In genomic region chr12:113074329-113075062, GRCm38 (mm10) we compare ENCODE assay signal across 8 mouse cellular contexts. TPM values are rescaled to one million over a fixed set of nuclear protein-coding genes. Genes with fewer than 3 reads are reported as not detected.
DNase-seq lines count a peak whose midpoint lies in the region; ATAC-seq lines count a peak whose summit lies in the region.

TSS of gene Tex22 (plus strand) at chr12:113074502.

- peak within 1 kb of the TSS; percentile 56 for H3K4me3 ChIP-seq in forebrain, embryonic 10.5 days
- H3K4me3 ChIP-seq in heart, embryonic 14.5 days (ENCODE audit: control insufficient read depth in 1 of 2, insufficient read depth in 1 of 2, low read depth in 1 of 2, low read length in 2 of 2): peak within 1 kb of the TSS; percentile 45 to 51
- H3K4me3 ChIP-seq in liver, embryonic 12.5 days: peak within 1 kb of the TSS; percentile 58
- H3K4me3 ChIP-seq in stomach, embryonic 14.5 days (ENCODE audit: low read depth, low read length): peak within 1 kb of the TSS; percentile 28

- peak within 1 kb of the TSS; percentile 90 for H3K27ac ChIP-seq in forebrain, embryonic 10.5 days
- H3K27ac ChIP-seq in heart, embryonic 14.5 days (replicated peaks in 1 of 2; ENCODE audit: control insufficient read depth in 1 of 2, insufficient read depth in 1 of 2, low read depth in 2 of 2, low read length in 2 of 2): peak within 1 kb of the TSS; percentile 90 to 97
- peak within 1 kb of the TSS; percentile 73 for H3K27ac ChIP-seq in liver, embryonic 12.5 days
- H3K27ac ChIP-seq in stomach, embryonic 14.5 days (ENCODE audit: low read length): peak within 1 kb of the TSS; percentile 79

- peaks cover 25% of the 10 kb centered on the region for H3K4me1 ChIP-seq in forebrain, embryonic 10.5 days
- H3K4me1 ChIP-seq in heart, embryonic 14.5 days (ENCODE audit: control insufficient read depth in 2 of 2, insufficient read depth in 2 of 2, low read length in 2 of 2): peaks cover 14 to 20% of the 10 kb centered on the region in 2 experiments
- peaks cover 27% of the 10 kb centered on the region for H3K4me1 ChIP-seq in liver, embryonic 12.5 days
- peaks cover 18% of the 10 kb centered on the region for H3K4me1 ChIP-seq in stomach, embryonic 14.5 days (ENCODE audit: control insufficient read depth, insufficient read depth, low read length)

- peak within 1 kb of the TSS; percentile 79 for H3K9ac ChIP-seq in heart, embryonic 14.5 days (ENCODE audit: low read length)
- H3K9ac ChIP-seq in liver, embryonic 12.5 days: peak within 1 kb of the TSS; percentile 69
- peak within 1 kb of the TSS; percentile 6 for H3K9ac ChIP-seq in stomach, embryonic 14.5 days (replicated peaks; ENCODE audit: low read depth, low read length)

- 4% methylated on average over 32 of the region's 32 CpGs for WGBS in forebrain, embryonic 10.5 days
- 3% methylated on average over 32 of the region's 32 CpGs for WGBS in heart, embryonic 14.5 days
- 4% methylated on average over 32 of the region's 32 CpGs for WGBS in liver, embryonic 12.5 days (ENCODE audit: insufficient replicate concordance)
- WGBS in stomach, embryonic 14.5 days: 3% methylated on average over 32 of the region's 32 CpGs

- DNase-seq in CD4-positive helper T cell, adult 2 months (ENCODE audit: low read depth, low spot score): peak; percentile 83
- peak; percentile 38 for DNase-seq in c-Kit-positive CD71-negative TER-119-negative erythroid progenitor cells, embryonic 14.5 days (ENCODE audit: low read depth)
- DNase-seq in forebrain, embryonic 10.5 days (ENCODE audit: extremely low spot score, low spot score): peak; percentile 81
- peak; percentile 93 for DNase-seq in kidney, postnatal 14 days
- peak; percentile 52 to 61 for DNase-seq in natural killer cell, adult 2 months (ENCODE audit: low spot score in 2 of 2)

- H3K36me3 ChIP-seq in forebrain, embryonic 10.5 days (replicated peaks): peaks cover 31% of the 10 kb centered on the region
- peaks cover 26% of the 10 kb centered on the region for H3K36me3 ChIP-seq in heart, embryonic 14.5 days (ENCODE audit: control insufficient read depth, insufficient read depth, low read length)
- peaks cover 24% of the 10 kb centered on the region for H3K36me3 ChIP-seq in liver, embryonic 12.5 days
- H3K36me3 ChIP-seq in stomach, embryonic 14.5 days (ENCODE audit: control insufficient read depth, insufficient read depth, low read length): peaks cover 24% of the 10 kb centered on the region

- H3K9me3 ChIP-seq in forebrain, embryonic 10.5 days: no peaks in the 10 kb centered on the region
- H3K9me3 ChIP-seq in heart, embryonic 14.5 days (ENCODE audit: control insufficient read depth, low read length): no peaks in the 10 kb centered on the region
- no peaks in the 10 kb centered on the region for H3K9me3 ChIP-seq in liver, embryonic 12.5 days (replicated peaks)
- H3K9me3 ChIP-seq in stomach, embryonic 14.5 days (ENCODE audit: control insufficient read depth, low read depth, low read length): no peaks in the 10 kb centered on the region

- peak within 1 kb of the TSS; percentile 96 for H3K4me2 ChIP-seq in heart, embryonic 14.5 days (ENCODE audit: low read length)
- peak within 1 kb of the TSS; percentile 93 for H3K4me2 ChIP-seq in liver, embryonic 12.5 days
- peak within 1 kb of the TSS; percentile 54 for H3K4me2 ChIP-seq in stomach, embryonic 14.5 days (replicated peaks; ENCODE audit: low read depth, low read length)

- ATAC-seq in heart, embryonic 14.5 days (ENCODE audit: insufficient number of reproducible peaks, insufficient read depth, low FRiP score, low read depth): peak; percentile 88
- peak; percentile 78 for ATAC-seq in liver, embryonic 12.5 days
- ATAC-seq in stomach, embryonic 14.5 days (ENCODE audit: insufficient number of reproducible peaks, insufficient read depth, low FRiP score, low read depth): peak; percentile 89

- no peaks in the 10 kb centered on the region for H3K27me3 ChIP-seq in forebrain, embryonic 10.5 days (ENCODE audit: poor library complexity, severe bottlenecking)
- no peaks in the 10 kb centered on the region for H3K27me3 ChIP-seq in heart, embryonic 14.5 days (ENCODE audit: control insufficient read depth, insufficient read depth, low read length)
- H3K27me3 ChIP-seq in liver, embryonic 12.5 days (replicated peaks): 0 out of 2 replicates have a peak, but pooled peaks cover 3% of the 10 kb centered on the region
- H3K27me3 ChIP-seq in stomach, embryonic 14.5 days (ENCODE audit: control insufficient read depth, insufficient read depth, low read length): no peaks in the 10 kb centered on the region

RNA-seq across cellular contexts. Expression of gene Tex22, which starts in this region (rescaled TPM):
- not detected in 2 replicates for polyA plus RNA-seq in forebrain, embryonic 10.5 days (2016; fragmentation: Nextera tagmentation; extraction: Ambion mirVana)
- polyA plus RNA-seq in heart, embryonic 14.5 days (2014; fragmentation: Nextera tagmentation; extraction: Ambion mirVana): not detected in 2 replicates
- polyA plus RNA-seq in liver, embryonic 12.5 days (2016; fragmentation: Nextera tagmentation; extraction: Ambion mirVana): not detected in 2 replicates
- not detected in 2 replicates for polyA plus RNA-seq in stomach, embryonic 14.5 days (2014; fragmentation: Nextera tagmentation; extraction: Ambion mirVana)

Comparison
In these comparisons a context has a peak if more than half of its experiments do, and no peak if none do; other contexts are left out.
1. Peak in every context shown above with its lines: DNase-seq, ATAC-seq, H3K4me3 ChIP-seq and H3K27ac ChIP-seq.
2. Peak in DNase-seq, H3K4me3 ChIP-seq and H3K27ac ChIP-seq in forebrain, embryonic 10.5 days; RNA of the gene not detected or under 1 TPM.
3. Peak in ATAC-seq, H3K4me3 ChIP-seq, H3K27ac ChIP-seq, H3K9ac ChIP-seq and H3K4me2 ChIP-seq in heart, embryonic 14.5 days; RNA of the gene not detected or under 1 TPM.
4. Peak in ATAC-seq, H3K4me3 ChIP-seq, H3K27ac ChIP-seq, H3K9ac ChIP-seq and H3K4me2 ChIP-seq in liver, embryonic 12.5 days; RNA of the gene not detected or under 1 TPM.
5. Peak in ATAC-seq, H3K4me3 ChIP-seq, H3K27ac ChIP-seq, H3K9ac ChIP-seq and H3K4me2 ChIP-seq in stomach, embryonic 14.5 days; RNA of the gene not detected or under 1 TPM.
6. DNase-seq: peak in every context shown above with its lines; median percentile 93 in kidney, postnatal 14 days; 83 in CD4-positive helper T cell, adult 2 months; 81 in forebrain, embryonic 10.5 days; 56 in natural killer cell, adult 2 months; 38 in c-Kit-positive CD71-negative TER-119-negative erythroid progenitor cells, embryonic 14.5 days.
7. H3K9ac ChIP-seq: peak in every context shown above with its lines; median percentile 79 in heart, embryonic 14.5 days; 69 in liver, embryonic 12.5 days; 6 in stomach, embryonic 14.5 days.